8 mouse cellular contexts compared by ENCODE assay signal in the genomic region with DNA sequence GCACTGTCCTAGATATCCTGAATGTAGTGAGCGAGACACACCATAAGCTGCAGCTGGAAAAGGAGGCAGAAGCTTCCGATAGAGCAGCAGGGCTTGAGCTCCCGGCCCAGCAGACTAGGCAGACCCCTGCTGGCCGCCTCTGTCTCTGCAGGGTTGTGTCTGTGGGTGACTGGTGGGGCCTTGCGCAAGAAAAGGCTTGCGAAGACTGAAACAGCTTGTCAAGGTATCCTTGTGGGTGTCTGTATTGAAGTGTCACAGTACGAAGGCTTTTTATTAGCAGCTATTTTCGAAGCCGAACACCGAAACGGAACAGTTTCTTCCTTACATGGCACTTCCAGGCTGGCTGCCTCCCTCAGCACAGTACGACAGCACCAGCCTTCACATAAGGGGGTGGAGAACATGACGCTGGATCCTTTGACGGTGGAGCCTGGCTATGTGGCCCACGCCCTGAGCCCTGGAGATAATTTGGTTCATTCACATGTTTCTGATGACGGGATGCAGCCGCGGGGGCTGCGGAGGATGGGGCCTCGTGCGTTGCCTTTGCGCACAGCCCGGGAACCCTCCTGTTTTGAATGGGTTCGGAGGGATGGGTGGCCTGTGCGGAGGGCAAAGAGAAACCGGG.
DNase-seq lines count a peak whose midpoint lies in the region; ATAC-seq and TF ChIP-seq lines count a peak whose summit lies in the region.

No protein-coding gene starts in this region.

- ATAC-seq in hindbrain, embryonic 13.5 days (ENCODE audit: low FRiP score) = peak; percentile 87
- peak; percentile 85 for ATAC-seq in lung, postnatal 0 days

- TF ChIP-seq CTCF in lung, postnatal 0 days (IDR thresholded peaks at IDR 0.05) = peak; percentile 97

- H3K9me3 ChIP-seq in hindbrain, embryonic 13.5 days = no peaks in the 10 kb centered on the region
- H3K9me3 ChIP-seq in lung, postnatal 0 days (ENCODE audit: low read length) = no peaks in the 10 kb centered on the region

- 0 out of 2 replicates have a peak overlapping the region, but pooled peaks have one; percentile 29 for H3K9ac ChIP-seq in hindbrain, embryonic 13.5 days
- H3K9ac ChIP-seq in lung, postnatal 0 days (replicated peaks; ENCODE audit: low read depth) = no peak overlapping the region

- TF ChIP-seq EP300 in lung, postnatal 0 days (IDR thresholded peaks at IDR 0.05) = no peak

- peak overlapping the region; percentile 34; the same call in 1 of the 2 replicates for H3K4me2 ChIP-seq in hindbrain, embryonic 13.5 days
- H3K4me2 ChIP-seq in lung, postnatal 0 days (replicated peaks; ENCODE audit: low read depth, low read length) = peak overlapping the region; percentile 23; the same call in 1 of the 2 replicates

- peak; percentile 23 for DNase-seq in T-cell, adult 2 months (ENCODE audit: low spot score)
- peak; percentile 74 to 76 for DNase-seq in cerebellum, postnatal 36 days
- DNase-seq in gastrocnemius, adult 18-20 months (ENCODE audit: low spot score) = peak; percentile 71
- peak; percentile 85 to 91 for DNase-seq in layer of hippocampus, postnatal 14 days (ENCODE audit: low spot score in 2 of 2)
- DNase-seq in lung, postnatal 0 days (ENCODE audit: low spot score) = peak; percentile 84
- peak; percentile 89 for DNase-seq in retina, embryonic 14.5 days (ENCODE audit: low spot score)
- peak; percentile 44 for DNase-seq in urinary bladder, postnatal 10 days (ENCODE audit: low spot score)

- no peaks in the 10 kb centered on the region for H3K36me3 ChIP-seq in hindbrain, embryonic 13.5 days
- no peaks in the 10 kb centered on the region for H3K36me3 ChIP-seq in lung, postnatal 0 days (ENCODE audit: insufficient read depth, low read length)

- peaks cover 25% of the 10 kb centered on the region for H3K4me1 ChIP-seq in hindbrain, embryonic 13.5 days (replicated peaks)
- H3K4me1 ChIP-seq in lung, postnatal 0 days (ENCODE audit: insufficient read depth, low read depth, low read length) = no peaks in the 10 kb centered on the region; the same call in 1 of the 2 replicates

- 20% methylated on average over 26 of the region's 26 CpGs for WGBS in hindbrain, embryonic 13.5 days
- 25% methylated on average over 26 of the region's 26 CpGs for WGBS in lung, postnatal 0 days

- peaks cover 8% of the 10 kb centered on the region; the same call in 1 of the 2 replicates for H3K27me3 ChIP-seq in hindbrain, embryonic 13.5 days
- H3K27me3 ChIP-seq in lung, postnatal 0 days (replicated peaks; ENCODE audit: insufficient read depth, low read length) = peaks cover 6% of the 10 kb centered on the region; the same call in 1 of the 2 replicates

- peak overlapping the region; percentile 60; the same call in 1 of the 2 replicates for H3K27ac ChIP-seq in hindbrain, embryonic 13.5 days
- no peak overlapping the region for H3K27ac ChIP-seq in lung, postnatal 0 days (ENCODE audit: low read length)

- 0 out of 2 replicates have a peak overlapping the region, but pooled peaks have one; percentile 3 for H3K4me3 ChIP-seq in hindbrain, embryonic 13.5 days
- no peak overlapping the region for H3K4me3 ChIP-seq in lung, postnatal 0 days (ENCODE audit: low read depth, low read length)

Comparison
In these comparisons a context has a peak if more than half of its experiments do, and no peak if none do; other contexts are left out.
1. DNase-seq: peak in every context shown above with its lines; median percentile 89 in retina, embryonic 14.5 days; 88 in layer of hippocampus, postnatal 14 days; 84 in lung, postnatal 0 days; 75 in cerebellum, postnatal 36 days; 71 in gastrocnemius, adult 18-20 months; 44 in urinary bladder, postnatal 10 days; 23 in T-cell, adult 2 months.